Mouse (Mus musculus): Measurements from ENCODE around the gene Csf2rb.

DNA sequence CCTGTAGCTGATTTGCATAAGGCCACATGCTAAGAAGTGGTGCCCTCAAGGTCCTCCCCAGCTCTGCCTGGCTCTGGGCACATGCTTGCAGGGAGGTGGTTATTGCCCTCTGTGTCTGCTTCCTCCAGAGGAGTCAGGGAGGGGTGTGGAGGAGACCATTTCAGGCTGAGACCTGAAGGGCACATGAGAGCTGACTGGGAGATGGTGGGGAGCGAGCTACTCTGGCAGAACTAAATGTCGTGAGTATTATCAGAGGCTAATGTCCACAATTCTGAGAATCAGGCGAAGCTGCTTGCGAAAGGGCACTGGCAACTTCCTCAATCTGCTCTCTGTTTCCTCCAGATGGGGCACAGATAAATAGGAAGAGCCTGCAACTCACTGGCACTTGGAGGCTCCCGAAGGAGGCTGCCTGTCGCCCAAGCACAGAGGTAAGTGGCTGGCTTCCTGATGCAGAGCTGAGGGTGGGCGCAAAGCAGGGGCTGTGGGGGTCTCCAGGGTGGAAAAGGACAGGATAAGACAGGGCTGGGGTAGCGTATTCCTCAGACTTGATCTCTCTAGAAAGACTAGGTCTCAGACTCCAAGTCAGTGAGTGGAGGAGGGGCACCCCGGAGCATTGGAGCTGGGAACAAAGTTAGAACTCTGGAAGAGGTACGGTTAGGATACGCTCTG lies at the start of gene Csf2rb:
- TF ChIP-seq CTCF (IDR thresholded peaks at IDR 0.05; ENCODE audit: borderline replicate concordance, insufficient read depth, low read depth, low read length) = no peak
- TF ChIP-seq POLR2A (IDR thresholded peaks at IDR 0.05; ENCODE audit: borderline replicate concordance, insufficient read depth, low read length) = no peak
